Mouse (Mus musculus): ENCODE data around the gene Sema3g.

- no peak for TF ChIP-seq TAL1 (IDR thresholded peaks at IDR 0.05; ENCODE audit: low read length)
- TF ChIP-seq GATA1 (IDR thresholded peaks at IDR 0.05; ENCODE audit: low read length): no peak
Measured at GRCm38 (mm10) chr14:31194441-31194840, 23.2 kb upstream of the Sema3g start.

Data from erythroblast, embryonic 14.5 days (primary cell).